Mouse (Mus musculus) lung, embryonic 15.5 days (tissue): ENCODE results near the gene Smad3. TPM values are rescaled to one million over a fixed set of nuclear protein-coding genes. Genes with fewer than 3 reads are reported as not detected.
A peak's percentile ranks its signal among the peaks of the same experiment; 100 is the strongest.

Experiments used
- ATAC-seq: fragments of 200-750 bp; cut with Nextera tagmentation; 2 replicates; pipeline ENCODE4 v1.8.0; 2017; ENCODE audit warnings: moderate number of reproducible peaks, borderline replicate concordance; ENCODE audit not compliant: low FRiP score, low TSS enrichment; ENCODE audit errors: extremely low read depth
- H3K27ac ChIP-seq: fragments of 300-500 bp; sonication (generic); 2 replicates; pipeline ENCODE4 v1.5.1; 2015; ENCODE audit warnings: moderate library complexity, mild to moderate bottlenecking, inconsistent platforms
- H3K27me3 ChIP-seq: fragments of 300-500 bp; sonication (generic); 2 replicates; pipeline ENCODE4 v1.6.1; 2015; ENCODE audit warnings: inconsistent platforms
- H3K36me3 ChIP-seq: fragments of 300-500 bp; sonication (generic); 2 replicates; pipeline ENCODE4 v1.6.1; 2015; ENCODE audit warnings: inconsistent platforms
- H3K4me1 ChIP-seq: fragments of 300-500 bp; sonication (generic); 2 replicates; pipeline ENCODE4 v1.6.1; 2015; ENCODE audit warnings: inconsistent platforms
- H3K4me2 ChIP-seq: fragments of 300-500 bp; sonication (generic); 2 replicates; pipeline ENCODE4 v1.6.1; 2015; ENCODE audit warnings: inconsistent platforms, mild to moderate bottlenecking, moderate library complexity
- H3K4me3 ChIP-seq: fragments of 300-500 bp; sonication (generic); 2 replicates; pipeline ENCODE4 v1.5.1; 2015; ENCODE audit warnings: mild to moderate bottlenecking, inconsistent platforms
- H3K9ac ChIP-seq: fragments of 300-500 bp; sonication (generic); 2 replicates; pipeline ENCODE4 v1.6.1; 2015; ENCODE audit warnings: inconsistent platforms
- H3K9me3 ChIP-seq: fragments of 300-500 bp; sonication (generic); 2 replicates; pipeline ENCODE4 v1.6.1; 2016; ENCODE audit warnings: inconsistent platforms
- WGBS: fragments of 180-500 bp; shearing (Covaris S2); methylation state at CpG from one replicate; pipeline ENCODE4 v1.1.7; 2015; 5-methylcytosine and 5-hydroxymethylcytosine counted together
- polyA plus RNA-seq: library from polyadenylated mRNA; unstranded; fragments of >200 nt; fragmentation: Nextera tagmentation; extraction: Ambion mirVana; gene quantifications from 2 replicates; pipeline ENCODE4 v1.2.1, GENCODE M21; 2015

Gene Smad3
- polyA plus RNA-seq, 1 experiment from 2014 or later, result 20.7 TPM

DNA sequence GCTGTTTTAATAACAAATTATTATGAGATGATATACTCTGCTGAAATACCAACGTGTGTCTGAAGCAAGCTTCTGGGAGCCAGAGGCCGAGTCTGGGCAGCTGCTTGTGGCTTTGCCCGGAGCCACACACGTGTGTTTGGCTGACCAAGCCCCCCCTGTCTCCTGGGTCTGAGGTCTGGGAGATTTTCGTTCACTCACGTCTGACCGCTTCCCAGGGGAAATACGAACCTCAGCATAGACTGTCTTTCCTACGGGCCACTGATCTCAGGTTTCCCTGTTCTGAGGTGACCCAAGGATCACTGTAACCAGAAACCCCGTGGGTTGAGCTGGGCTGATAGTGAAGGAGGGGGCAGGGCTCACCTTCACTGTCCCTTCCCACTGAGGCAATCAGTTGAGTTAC lies 94.6 kb downstream of the Smad3 start:
- no peak for ATAC-seq
- H3K4me1 ChIP-seq, result peaks cover 58% of the 10 kb centered on the region
- 53% methylated on average over 10 of the region's 10 CpGs for WGBS

DNA sequence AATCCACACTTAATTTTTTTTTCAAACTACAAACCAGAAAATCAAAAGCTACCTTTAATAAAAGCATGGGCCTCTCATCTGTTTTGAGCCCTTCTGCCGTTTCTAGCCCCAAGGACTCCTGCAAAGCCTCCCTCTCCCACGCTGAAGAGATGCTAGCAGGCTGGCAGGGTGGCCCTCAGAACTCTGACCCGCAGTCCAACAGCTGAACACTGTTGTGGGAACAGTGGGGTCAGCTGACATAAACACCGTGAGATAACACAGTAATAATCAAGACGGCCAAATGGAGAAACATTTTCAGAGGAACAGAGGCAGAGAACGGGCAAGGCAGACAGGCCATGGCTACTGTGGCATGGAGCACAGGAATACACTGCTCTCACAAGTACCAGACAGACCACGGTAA lies 95.0 kb downstream of the Smad3 start:
- no peak overlapping the region for H3K4me3 ChIP-seq
- H3K9ac ChIP-seq, result no peak overlapping the region
- H3K4me1 ChIP-seq, result peaks cover 55% of the 10 kb centered on the region
- no peak for ATAC-seq
- H3K27me3 ChIP-seq, result no peaks in the 10 kb centered on the region
- no peak overlapping the region for H3K27ac ChIP-seq
- WGBS, result 44% methylated on average over 7 of the region's 7 CpGs
- no peaks in the 10 kb centered on the region for H3K9me3 ChIP-seq
- H3K36me3 ChIP-seq, result peaks cover 22% of the 10 kb centered on the region; the same call in 1 of the 2 replicates
- no peak overlapping the region for H3K4me2 ChIP-seq

More for the DNA sequence above, 94.6 kb downstream of the Smad3 start:
- Histone ChIP-seq H3K27me3 (no peaks in the 10 kb centered on the region), H3K27ac (no peak overlapping the region), H3K9ac (no peak overlapping the region), H3K4me3 (no peak overlapping the region), H3K9me3 (no peaks in the 10 kb centered on the region), H3K4me2 (no peak overlapping the region), H3K36me3 (peaks cover 22% of the 10 kb centered on the region; the same call in 1 of the 2 replicates)

DNA sequence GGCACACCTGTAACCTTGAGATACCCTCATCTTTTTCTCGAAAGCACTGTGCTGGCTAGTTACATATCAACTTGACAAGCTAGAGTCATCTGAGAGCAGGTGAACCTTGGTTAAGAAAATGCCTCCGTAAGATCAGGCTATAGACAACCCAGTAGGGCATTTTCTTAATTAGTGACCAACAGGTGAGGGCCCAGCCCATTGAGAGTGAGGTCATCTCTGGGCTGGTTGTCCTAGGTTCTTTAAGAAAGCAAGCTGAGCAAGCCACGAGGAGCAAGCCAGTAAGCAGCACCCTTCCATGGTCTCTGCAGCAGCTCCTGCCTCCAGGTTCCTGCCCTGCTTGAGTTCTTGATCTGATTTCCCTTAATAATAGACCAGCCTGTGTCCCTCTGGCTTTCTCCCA lies 97.1 kb downstream of the Smad3 start:
- Histone ChIP-seq H3K4me1 (peaks cover 55% of the 10 kb centered on the region), H3K4me2 (no peak overlapping the region), H3K9ac (no peak overlapping the region), H3K36me3 (peaks cover 22% of the 10 kb centered on the region; the same call in 1 of the 2 replicates), H3K27me3 (no peaks in the 10 kb centered on the region), H3K27ac (no peak overlapping the region), H3K9me3 (no peaks in the 10 kb centered on the region), H3K4me3 (no peak overlapping the region)
- WGBS, result 91% methylated on average over 3 of the region's 3 CpGs
- no peak for ATAC-seq

DNA sequence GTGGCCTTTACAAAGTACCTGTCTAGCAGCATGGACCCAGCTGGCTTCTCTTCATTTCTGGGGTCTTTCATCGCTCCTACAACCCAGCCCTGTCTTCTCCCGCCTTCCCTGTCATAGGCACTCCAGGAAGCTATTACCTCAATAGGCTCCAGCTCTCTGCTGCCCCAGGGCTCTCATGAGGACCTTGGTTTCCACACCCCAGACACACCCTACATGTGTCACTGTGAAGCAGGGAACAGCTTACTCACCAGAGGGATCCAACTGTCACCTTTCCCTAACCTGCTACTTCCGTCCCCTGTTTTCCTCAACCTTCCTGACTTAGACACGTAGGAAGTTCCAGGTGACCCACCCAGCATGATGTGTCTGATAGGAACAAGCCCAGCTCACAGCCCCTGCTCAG lies 97.7 kb downstream of the Smad3 start:
- Histone ChIP-seq H3K4me3 (no peak overlapping the region), H3K27ac (no peak overlapping the region), H3K4me1 (peaks cover 55% of the 10 kb centered on the region), H3K4me2 (no peak overlapping the region), H3K9me3 (no peaks in the 10 kb centered on the region), H3K36me3 (peaks cover 22% of the 10 kb centered on the region; the same call in 1 of the 2 replicates), H3K9ac (no peak overlapping the region), H3K27me3 (no peaks in the 10 kb centered on the region)
- no peak for ATAC-seq
- WGBS, result 90% methylated on average over 4 of the region's 4 CpGs

DNA sequence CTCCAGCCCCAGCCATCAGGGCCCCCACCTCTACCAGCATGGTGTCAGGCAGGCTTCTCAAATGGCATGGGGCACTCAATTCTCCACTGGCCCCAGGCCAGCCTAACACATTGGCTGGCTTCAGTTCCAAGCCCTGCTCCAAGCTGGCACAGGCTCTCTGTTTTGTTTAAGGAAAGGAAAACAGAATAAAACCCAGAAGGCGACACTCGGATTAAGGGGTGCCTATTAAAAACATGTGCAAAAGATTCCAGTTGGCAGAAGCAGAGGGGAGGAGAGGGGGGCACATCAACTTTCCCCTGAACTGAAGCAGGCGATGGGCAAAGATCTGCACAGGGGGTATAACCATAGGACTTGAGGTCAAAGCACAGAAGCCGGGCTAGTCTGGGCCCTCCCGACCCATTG lies 98.8 kb downstream of the Smad3 start:
- H3K27ac ChIP-seq, result no peak overlapping the region
- no peak for ATAC-seq
- WGBS, result 71% methylated on average over 5 of the region's 5 CpGs
- no peak overlapping the region for H3K9ac ChIP-seq
- peaks cover 55% of the 10 kb centered on the region for H3K4me1 ChIP-seq
- no peak overlapping the region for H3K4me2 ChIP-seq
- H3K36me3 ChIP-seq, result peaks cover 22% of the 10 kb centered on the region; the same call in 1 of the 2 replicates
- H3K4me3 ChIP-seq, result no peak overlapping the region
- no peaks in the 10 kb centered on the region for H3K9me3 ChIP-seq
- H3K27me3 ChIP-seq, result no peaks in the 10 kb centered on the region

DNA sequence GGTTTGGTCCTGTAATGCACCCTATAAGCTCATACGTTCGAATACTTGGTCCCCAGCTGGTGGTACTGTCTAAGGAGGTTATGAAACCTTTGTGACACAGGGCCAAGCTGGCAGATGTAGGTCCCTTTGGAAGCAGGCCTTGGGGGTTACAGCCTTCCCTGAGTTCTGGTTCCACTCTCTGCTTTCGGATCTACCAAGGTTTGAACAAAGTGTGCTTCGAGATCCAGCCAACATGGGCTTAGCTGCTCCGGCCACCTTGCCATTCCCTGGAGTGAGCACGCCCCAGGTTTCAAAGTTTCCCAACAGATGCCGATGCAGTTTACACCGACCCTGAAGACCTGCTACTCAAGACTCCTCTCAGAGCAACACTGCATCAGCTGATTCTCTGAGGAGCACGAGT lies 99.4 kb downstream of the Smad3 start:
- WGBS, result 88% methylated on average over 9 of the region's 9 CpGs
- peaks cover 18% of the 10 kb centered on the region; the same call in 1 of the 2 replicates for H3K36me3 ChIP-seq

DNA sequence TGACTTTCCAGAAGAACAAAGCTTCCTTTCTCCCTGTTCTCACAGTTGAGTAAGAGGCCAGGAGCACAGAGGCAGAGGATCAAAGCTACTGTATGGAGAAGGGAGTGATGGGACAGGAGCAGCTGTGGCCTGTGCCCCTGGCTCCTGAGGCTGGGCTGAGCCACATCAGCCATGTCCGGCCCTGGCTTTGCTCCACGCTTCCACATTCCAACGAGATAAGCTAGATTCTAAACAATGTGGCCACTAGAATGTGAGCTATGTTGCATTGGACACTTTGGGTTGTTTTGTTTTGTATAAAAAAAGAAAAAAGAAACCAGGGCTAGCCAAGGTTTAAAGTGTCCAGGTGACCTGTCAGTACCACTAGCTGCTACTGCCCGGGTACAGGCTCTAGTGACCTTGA lies 100.6 kb downstream of the Smad3 start:
- Histone ChIP-seq H3K4me3 (no peak overlapping the region), H3K4me2 (no peak overlapping the region), H3K4me1 (peaks cover 64% of the 10 kb centered on the region), H3K9ac (no peak overlapping the region), H3K9me3 (no peaks in the 10 kb centered on the region), H3K36me3 (peaks cover 24% of the 10 kb centered on the region), H3K27ac (peak overlapping the region; percentile 51; the same call in 1 of the 2 replicates), H3K27me3 (no peaks in the 10 kb centered on the region)
- WGBS, result 19% methylated on average over 4 of the region's 4 CpGs
- ATAC-seq, result no peak

More for the DNA sequence above, 99.4 kb downstream of the Smad3 start:
- peaks cover 57% of the 10 kb centered on the region for H3K4me1 ChIP-seq
- no peak overlapping the region for H3K4me2 ChIP-seq
- H3K27me3 ChIP-seq, result no peaks in the 10 kb centered on the region
- H3K9ac ChIP-seq, result no peak overlapping the region
- H3K4me3 ChIP-seq, result no peak overlapping the region
- no peaks in the 10 kb centered on the region for H3K9me3 ChIP-seq
- ATAC-seq, result no peak
- no peak overlapping the region for H3K27ac ChIP-seq

DNA sequence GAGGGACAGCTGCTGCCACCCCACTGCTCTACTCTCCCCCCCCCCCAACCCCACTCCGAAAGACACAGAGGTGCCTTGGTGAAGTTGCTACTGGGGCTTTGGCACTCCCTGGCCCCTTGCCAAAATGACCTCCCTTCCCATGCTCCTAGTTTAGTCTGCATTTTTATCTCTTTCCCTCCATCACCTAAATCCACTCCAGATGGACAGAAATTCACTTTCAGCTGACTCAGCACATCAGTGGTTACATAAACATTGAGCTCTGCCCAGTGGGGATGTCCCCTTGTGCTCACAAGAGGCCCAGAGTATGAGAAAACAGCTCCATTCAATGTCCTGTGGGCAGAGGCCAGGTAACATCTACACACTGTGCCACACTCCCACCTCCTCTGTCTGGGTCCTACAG lies 102.7 kb downstream of the Smad3 start:
- no peak overlapping the region for H3K4me3 ChIP-seq
- WGBS, result 43% methylated on average over 1 of the region's 1 CpGs
- H3K27me3 ChIP-seq, result no peaks in the 10 kb centered on the region
- H3K9ac ChIP-seq, result no peak overlapping the region
- H3K9me3 ChIP-seq, result no peaks in the 10 kb centered on the region
- H3K36me3 ChIP-seq, result peaks cover 21% of the 10 kb centered on the region
- no peak overlapping the region for H3K27ac ChIP-seq
- ATAC-seq, result no peak
- H3K4me1 ChIP-seq, result peaks cover 82% of the 10 kb centered on the region
- no peak overlapping the region for H3K4me2 ChIP-seq

DNA sequence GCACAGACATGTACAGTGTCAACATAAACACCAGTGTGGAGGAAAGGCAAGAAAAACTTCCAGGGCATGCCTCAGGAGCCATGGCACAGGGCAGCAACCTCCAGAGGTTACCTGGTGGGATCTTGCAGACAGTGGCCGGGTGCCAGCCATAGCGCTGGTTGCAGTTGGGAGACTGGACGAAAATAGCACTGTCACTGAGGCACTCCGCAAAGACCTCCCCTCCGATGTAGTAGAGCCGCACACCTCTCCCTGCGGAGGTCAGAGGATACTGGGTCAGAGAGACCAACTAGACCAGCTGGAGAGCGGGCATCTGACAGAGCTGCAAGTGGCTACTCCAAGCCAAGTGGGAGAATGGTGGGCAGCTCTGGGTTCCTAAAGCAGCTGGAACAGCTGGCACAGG lies 103.2 kb downstream of the Smad3 start:
- Histone ChIP-seq H3K27ac (no peak overlapping the region), H3K27me3 (no peaks in the 10 kb centered on the region), H3K4me3 (no peak overlapping the region), H3K36me3 (peaks cover 26% of the 10 kb centered on the region), H3K9me3 (no peaks in the 10 kb centered on the region), H3K9ac (no peak overlapping the region), H3K4me2 (no peak overlapping the region), H3K4me1 (peaks cover 82% of the 10 kb centered on the region)
- WGBS, result 86% methylated on average over 8 of the region's 8 CpGs
- no peak for ATAC-seq

DNA sequence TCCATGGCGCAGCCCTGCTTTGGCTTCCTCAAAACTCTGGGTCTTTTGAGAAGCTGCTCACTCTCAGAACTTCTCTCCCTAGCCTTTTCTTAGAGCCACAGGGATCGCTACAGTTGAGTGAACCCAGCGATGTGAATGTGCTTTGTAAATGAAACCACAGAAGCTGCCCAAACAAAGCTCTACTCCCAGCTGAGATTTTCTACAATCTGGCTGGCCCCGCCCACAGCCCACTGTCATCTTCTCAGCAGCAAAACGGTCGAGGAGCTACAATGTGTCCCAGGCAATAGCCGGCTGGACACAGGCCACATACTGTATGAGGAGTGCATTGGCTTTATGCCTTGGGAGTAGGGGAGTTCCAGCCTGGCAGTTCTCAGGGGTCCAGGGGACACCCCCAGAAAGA lies 104.1 kb downstream of the Smad3 start:
- Histone ChIP-seq H3K27ac (peak overlapping the region; percentile 50), H3K36me3 (peaks cover 35% of the 10 kb centered on the region), H3K4me3 (no peak overlapping the region), H3K9ac (no peak overlapping the region), H3K4me1 (peaks cover 75% of the 10 kb centered on the region), H3K9me3 (no peaks in the 10 kb centered on the region), H3K27me3 (no peaks in the 10 kb centered on the region), H3K4me2 (no peak overlapping the region)
- 41% methylated on average over 7 of the region's 7 CpGs for WGBS
- ATAC-seq, result no peak; the same call in 1 of the 2 replicates

DNA sequence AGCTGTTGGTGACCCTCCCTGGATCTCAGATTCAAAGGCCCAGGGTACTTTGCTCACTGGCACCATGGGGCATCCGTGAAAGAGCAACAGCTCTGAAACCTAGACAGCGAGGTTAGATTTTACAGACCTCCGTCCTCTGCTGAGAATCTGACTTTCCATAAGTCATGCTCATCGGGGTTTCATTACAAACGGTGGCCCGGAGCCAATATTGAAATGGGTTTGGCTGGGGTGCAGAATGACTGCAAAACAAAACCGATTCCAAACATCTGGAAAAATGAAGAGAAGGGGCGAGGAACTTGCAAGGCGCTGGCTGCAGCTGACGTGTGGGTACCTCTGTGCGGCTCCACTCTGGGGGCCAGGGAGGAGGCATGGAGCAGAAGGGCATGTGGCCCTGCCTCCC lies 106.2 kb downstream of the Smad3 start:
- peaks cover 39% of the 10 kb centered on the region for H3K36me3 ChIP-seq
- no peaks in the 10 kb centered on the region for H3K27me3 ChIP-seq
- no peak overlapping the region for H3K4me2 ChIP-seq
- H3K4me1 ChIP-seq, result peaks cover 62% of the 10 kb centered on the region
- H3K9ac ChIP-seq, result no peak overlapping the region
- ATAC-seq, result no peak
- H3K9me3 ChIP-seq, result no peaks in the 10 kb centered on the region
- 41% methylated on average over 11 of the region's 11 CpGs for WGBS
- H3K4me3 ChIP-seq, result no peak overlapping the region
- peak overlapping the region; percentile 39 for H3K27ac ChIP-seq

DNA sequence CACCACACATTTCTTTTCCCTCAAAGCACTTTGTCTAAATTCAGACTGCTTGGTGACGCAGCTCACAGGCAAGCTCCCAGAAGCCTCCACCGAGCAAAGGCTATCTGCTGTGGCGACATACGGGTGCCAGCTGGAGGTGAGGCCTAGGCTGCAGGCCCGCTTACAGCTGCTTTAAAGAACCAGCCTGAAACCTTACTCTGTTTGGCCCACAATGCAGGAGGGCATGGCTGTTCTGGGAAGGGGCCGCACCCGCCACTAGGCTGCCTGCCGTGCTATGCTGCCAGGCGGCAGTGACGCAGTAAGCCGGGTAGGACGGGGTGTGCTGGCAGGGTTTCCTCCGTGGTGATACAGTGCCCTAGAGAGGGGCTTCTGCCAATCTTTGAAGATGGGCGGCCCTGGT lies 106.9 kb downstream of the Smad3 start:
- Histone ChIP-seq H3K9ac (no peak overlapping the region), H3K36me3 (peaks cover 39% of the 10 kb centered on the region), H3K4me2 (no peak overlapping the region), H3K9me3 (no peaks in the 10 kb centered on the region), H3K27me3 (no peaks in the 10 kb centered on the region), H3K27ac (peak overlapping the region; percentile 39), H3K4me3 (no peak overlapping the region), H3K4me1 (peaks cover 55% of the 10 kb centered on the region)
- ATAC-seq, result no peak
- WGBS, result 69% methylated on average over 14 of the region's 14 CpGs
